Mouse (Mus musculus) CH12.LX (cell line): ENCODE measurements around the gene Brd4. TPM values are rescaled to one million over a fixed set of nuclear protein-coding genes. Genes with fewer than 3 reads are reported as not detected.

Experiments used
- DNase-seq: peaks from one replicate; pipeline ENCODE4 v3.0.0-alpha.2; 2013; ENCODE audit errors: extremely low read depth
- H3K27ac ChIP-seq: 2 replicates; pipeline ENCODE4 v1.5.1; 2012; ENCODE audit warnings: low read depth, mild to moderate bottlenecking, control low read depth, moderate library complexity; ENCODE audit not compliant: insufficient read depth
- H3K27me3 ChIP-seq: replicated peaks from 2 replicates; pipeline ENCODE3; 2012; ENCODE audit warnings: inconsistent platforms
- H3K36me3 ChIP-seq, 2 experiments: replicated peaks in 1 of 2; 2 replicates each; pipeline versions ENCODE3 to v1.6.1; 2012; ENCODE audit warnings: inconsistent platforms in 1 of 2, low read length in 1 of 2, mild to moderate bottlenecking in 1 of 2, mixed read lengths in 1 of 2, moderate library complexity in 1 of 2; ENCODE audit not compliant: control insufficient read depth in 1 of 2, insufficient read depth in 1 of 2
- H3K4me1 ChIP-seq, 2 experiments: 2 replicates each; pipeline ENCODE4 v1.6.1; 2012; ENCODE audit warnings: inconsistent platforms in 1 of 2, moderate library complexity in 1 of 2; ENCODE audit not compliant: insufficient read depth in 2 of 2, control insufficient read depth in 1 of 2
- H3K4me2 ChIP-seq: 2 replicates; pipeline ENCODE4 v1.6.1; 2012; ENCODE audit warnings: low read depth, mild to moderate bottlenecking, control low read depth; ENCODE audit not compliant: poor library complexity, insufficient read depth, severe bottlenecking
- H3K4me3 ChIP-seq, 3 experiments: fragments of 150-350 bp in 1 of 3; sonication (generic) in 1 of 3; replicated peaks in 1 of 3; 2 replicates each; pipeline versions ENCODE3 to v1.5.1; 2011 to 2012; ENCODE audit warnings: low read depth in 2 of 3, low read length in 2 of 3, mild to moderate bottlenecking in 2 of 3, moderate library complexity in 2 of 3, control low read depth in 1 of 3, improper control_type of control experiment in 1 of 3, inconsistent platforms in 1 of 3, mixed read lengths in 1 of 3; ENCODE audit not compliant: poor library complexity in 1 of 3
- H3K79me2 ChIP-seq: replicated peaks from 2 replicates; pipeline ENCODE4 v1.6.1; 2012; ENCODE audit warnings: mild to moderate bottlenecking, moderate library complexity; ENCODE audit not compliant: control insufficient read depth, poor library complexity, insufficient read depth, severe bottlenecking; ENCODE audit errors: extremely low read depth
- H3K9ac ChIP-seq: 2 replicates; pipeline ENCODE4 v1.6.1; 2012; ENCODE audit warnings: low read depth, mild to moderate bottlenecking, control low read depth, moderate library complexity; ENCODE audit not compliant: insufficient read depth
- H3K9me3 ChIP-seq: replicated peaks from 2 replicates; pipeline ENCODE3; 2012; ENCODE audit warnings: low read length, inconsistent platforms, mixed read lengths
- CHD1 ChIP-seq: IDR thresholded peaks from 2 replicates; pipeline ENCODE4 v1.6.1; 2012; ENCODE audit warnings: low read depth, low read length, improper control_type of control experiment, inconsistent platforms
- CTCF ChIP-seq, 2 experiments: IDR thresholded peaks in 1 of 2; conservative IDR thresholded peaks in 1 of 2; 2 replicates each; pipeline ENCODE4 v1.5.1; 2011 to 2012; ENCODE audit warnings: low read depth in 2 of 2, low read length in 2 of 2, improper control_type of control experiment in 1 of 2, inconsistent platforms in 1 of 2, mild to moderate bottlenecking in 1 of 2, moderate library complexity in 1 of 2
- E2F4 ChIP-seq: IDR thresholded peaks from 2 replicates; pipeline ENCODE4 v1.6.1; 2011; ENCODE audit warnings: low read depth, low read length, improper control_type of control experiment; ENCODE audit not compliant: insufficient replicate concordance
- GABPA ChIP-seq: IDR thresholded peaks from 2 replicates; pipeline ENCODE4 v1.6.1; 2012; ENCODE audit warnings: low read depth, low read length, improper control_type of control experiment, inconsistent platforms; ENCODE audit not compliant: insufficient replicate concordance
- HCFC1 ChIP-seq: IDR thresholded peaks from 2 replicates; pipeline ENCODE4 v1.6.1; 2012; ENCODE audit warnings: low read depth, mild to moderate bottlenecking, inconsistent platforms, low read length, improper control_type of control experiment
- MAX ChIP-seq: IDR thresholded peaks from 2 replicates; pipeline ENCODE4 v1.6.1; 2011; ENCODE audit warnings: low read length, improper control_type of control experiment
- MXI1 ChIP-seq: IDR thresholded peaks from 2 replicates; pipeline ENCODE4 v1.6.1; 2011; ENCODE audit warnings: mild to moderate bottlenecking, low read depth, low read length, improper control_type of control experiment
- PAX5 ChIP-seq: IDR thresholded peaks from 2 replicates; pipeline ENCODE4 v1.6.1; 2012; ENCODE audit warnings: low read length, inconsistent platforms, mixed read lengths
- POLR2AphosphoS2 ChIP-seq: IDR thresholded peaks from 2 replicates; pipeline ENCODE4 v1.6.1; 2011; ENCODE audit warnings: low read depth, low read length, improper control_type of control experiment
- RCOR1 ChIP-seq: conservative IDR thresholded peaks from 2 replicates; pipeline ENCODE4 v1.6.1; 2012; ENCODE audit warnings: low read depth, mild to moderate bottlenecking, inconsistent platforms, low read length, improper control_type of control experiment
- SIN3A ChIP-seq: IDR thresholded peaks from 2 replicates; pipeline ENCODE4 v1.6.1; 2012; ENCODE audit warnings: low read length, improper control_type of control experiment, inconsistent platforms
- SMC3 ChIP-seq: IDR thresholded peaks from 2 replicates; pipeline ENCODE4 v1.6.1; 2011; ENCODE audit warnings: low read depth, low read length, improper control_type of control experiment
- TCF12 ChIP-seq: IDR thresholded peaks from 2 replicates; pipeline ENCODE4 v1.6.1; 2014; ENCODE audit warnings: low read depth, mild to moderate bottlenecking, inconsistent platforms, low read length, improper control_type of control experiment
- USF2 ChIP-seq: conservative IDR thresholded peaks from 2 replicates; pipeline ENCODE4 v1.6.1; 2011; ENCODE audit warnings: low read depth, low read length, improper control_type of control experiment
- ZNF384 ChIP-seq: IDR thresholded peaks from 2 replicates; pipeline ENCODE4 v1.6.1; 2012; ENCODE audit warnings: low read depth, low read length, improper control_type of control experiment, inconsistent platforms
- dilution Hi-C: fragments of 300-500 bp; cut with MboI; formaldehyde crosslinking; loops from 2 replicates; pipeline ENCODE4 v1.14.3; 2020; ENCODE audit warnings: low sequenced_read_pairs; ENCODE audit not compliant: extremely low pct_unique_long_range_greater_than_20kb, extremely low pct_ligation_motif_present
- in situ Hi-C: fragments of 300-500 bp; cut with MboI; formaldehyde crosslinking; loops from 3 replicates; pipeline ENCODE4 v1.14.3; 2019; ENCODE audit warnings: low sequenced_read_pairs, low pct_ligation_motif_present, low pct_unique_long_range_greater_than_20kb, mixed read lengths
- polyA plus RNA-seq: library from polyadenylated mRNA; unstranded; fragments of >175 nt; gene quantifications from 2 replicates; pipeline ENCODE4 v1.2.1, GENCODE M21; 2012; ENCODE audit warnings: low read depth; ENCODE audit not compliant: insufficient read length
- total RNA-seq, 2 experiments: library from RNA; depleted of rRNA; stranded (reverse); fragments of 300-350 nt in 1 of 2; fragments of >200 nt in 1 of 2; gene quantifications; 2 replicates each; pipeline ENCODE4 v1.2.3; 2012 to 2014

Brd4 gene
- total and polyA plus RNA-seq, 3 experiments: 6.3 to 68.5 (median 19.1) TPM

GRCm38 (mm10) chr17:32312801-32313200 is 28.3 kb upstream of the Brd4 start:
- TF ChIP-seq E2F4 (no peak), ZNF384 (no peak), SMC3 (no peak), TCF12 (no peak), RCOR1 (no peak), HCFC1 (no peak), SIN3A (no peak), POLR2AphosphoS2 (no peak), MXI1 (no peak), PAX5 (no peak), CHD1 (no peak)
- no peak for DNase-seq

DNA sequence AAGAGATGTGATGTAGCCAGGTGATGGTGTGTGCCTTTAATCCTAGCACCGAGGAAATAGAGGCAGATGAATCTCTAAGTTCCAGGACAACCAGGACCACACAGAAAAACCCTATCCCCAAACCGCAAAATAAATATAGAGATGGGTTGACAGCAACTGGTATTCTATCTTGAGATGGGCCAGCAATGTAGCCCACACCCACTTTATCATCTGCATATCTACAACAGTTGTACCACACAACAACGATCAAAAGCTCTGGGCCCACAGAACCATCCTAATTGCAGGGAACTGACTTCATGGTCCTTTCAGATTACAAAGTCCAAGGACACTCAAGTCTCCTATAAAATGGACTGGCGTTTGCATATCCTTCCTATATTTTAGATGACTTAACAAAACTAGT is 23.4 kb upstream of the Brd4 start:
- TF ChIP-seq HCFC1 (no peak), USF2 (no peak), GABPA (no peak), ZNF384 (no peak), SMC3 (no peak), SIN3A (no peak), MAX (no peak), CTCF (conservative IDR thresholded peaks at IDR 0.05 in 1 of 2, IDR thresholded peaks at IDR 0.05 in 1 of 2; ENCODE audit: low read depth in 2 of 2, low read length in 2 of 2) (no peak)
- no peak for DNase-seq
- in situ Hi-C loops: no loop called here
- Histone ChIP-seq H3K4me1 (no peaks in the 10 kb centered on the region), H3K4me2 (no peak overlapping the region), H3K27me3 (no peaks in the 10 kb centered on the region), H3K36me3 (peaks cover 79 to 99% of the 10 kb centered on the region in 2 experiments), H3K27ac (no peak overlapping the region), H3K9me3 (no peaks in the 10 kb centered on the region), H3K9ac (no peak overlapping the region), H3K79me2 (no peaks in the 10 kb centered on the region; the same call in 1 of the 2 replicates), H3K4me3 (no peak overlapping the region)
- dilution Hi-C loops: no loop called here

More at GRCm38 (mm10) chr17:32312801-32313200, 28.3 kb upstream of the Brd4 start:
- Histone ChIP-seq H3K27ac (no peak overlapping the region), H3K4me1 (no peaks in the 10 kb centered on the region), H3K36me3 (peaks cover 90 to 100% of the 10 kb centered on the region in 2 experiments), H3K27me3 (no peaks in the 10 kb centered on the region), H3K79me2 (peaks cover 16% of the 10 kb centered on the region), H3K9me3 (no peaks in the 10 kb centered on the region), H3K4me2 (no peak overlapping the region), H3K9ac (no peak overlapping the region), H3K4me3 (no peak overlapping the region)
- dilution Hi-C loops (no loop called here), in situ Hi-C loops (no loop called here)
